Mouse (Mus musculus): Measurements from ENCODE around the gene Olfm2. TPM values are rescaled to one million over a fixed set of nuclear protein-coding genes. Genes with fewer than 3 reads are reported as not detected.

Gene Olfm2
- polyA plus RNA-seq (2021; fragmentation: Nextera tagmentation), result 75.4 and 151 TPM in 2 replicates
- long read RNA-seq, experiment 1, transcript Olfm2-203 (6 exons, 1,895 nt), result minor isoform, 14 of 239 reads
- long read RNA-seq, experiment 1, transcript Olfm2-204 (6 exons, 2,005 nt), result major isoform, 205 of 239 reads
- long read RNA-seq, experiment 1, partial matches to known transcripts, result 2 of 239 reads
- long read RNA-seq, experiment 1, other reads (novel, unspliced or antisense), result 18 of 239 reads
- long read RNA-seq, experiment 2, transcript Olfm2-204 (6 exons, 2,005 nt), result major isoform, 54 of 70 reads
- long read RNA-seq, experiment 2, partial matches to known transcripts, result 3 of 70 reads
- long read RNA-seq, experiment 2, other reads (novel, unspliced or antisense), result 10 of 70 reads

DNA sequence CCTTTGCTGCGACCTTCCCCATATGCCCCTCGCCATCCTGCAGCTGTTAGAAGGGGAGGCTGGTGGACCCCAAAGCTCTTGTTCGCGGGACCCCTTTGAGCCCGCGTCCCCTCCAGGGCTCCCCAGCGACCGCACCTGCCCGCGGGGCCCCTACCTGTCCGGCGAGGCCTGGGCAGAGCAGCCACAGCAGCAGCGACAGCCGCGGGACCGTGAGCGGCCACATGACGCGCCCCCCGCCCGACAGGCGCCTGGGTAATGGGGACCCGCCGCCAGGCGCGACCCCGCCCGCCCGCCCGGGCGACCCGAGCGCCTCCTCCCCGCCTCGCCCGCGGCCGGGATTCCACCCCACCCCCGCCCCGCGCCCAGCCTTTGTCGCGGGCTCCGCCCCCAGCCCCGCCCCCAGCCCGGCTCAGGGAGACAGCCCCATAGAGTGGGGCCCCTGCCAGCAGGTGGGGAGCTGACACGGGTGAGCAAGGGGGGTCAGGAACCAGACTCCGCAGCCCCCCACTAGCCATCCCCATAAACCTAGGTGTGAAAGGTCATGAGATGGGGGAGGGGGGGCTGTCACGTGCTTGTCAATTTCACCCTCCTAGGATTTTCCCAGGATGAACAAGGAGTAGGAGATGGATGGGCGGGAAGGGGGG is at the start of gene Olfm2:
Olfm2 (minus strand) TSS at position 333 of the 644 bp plus-strand sequence.

DNA sequence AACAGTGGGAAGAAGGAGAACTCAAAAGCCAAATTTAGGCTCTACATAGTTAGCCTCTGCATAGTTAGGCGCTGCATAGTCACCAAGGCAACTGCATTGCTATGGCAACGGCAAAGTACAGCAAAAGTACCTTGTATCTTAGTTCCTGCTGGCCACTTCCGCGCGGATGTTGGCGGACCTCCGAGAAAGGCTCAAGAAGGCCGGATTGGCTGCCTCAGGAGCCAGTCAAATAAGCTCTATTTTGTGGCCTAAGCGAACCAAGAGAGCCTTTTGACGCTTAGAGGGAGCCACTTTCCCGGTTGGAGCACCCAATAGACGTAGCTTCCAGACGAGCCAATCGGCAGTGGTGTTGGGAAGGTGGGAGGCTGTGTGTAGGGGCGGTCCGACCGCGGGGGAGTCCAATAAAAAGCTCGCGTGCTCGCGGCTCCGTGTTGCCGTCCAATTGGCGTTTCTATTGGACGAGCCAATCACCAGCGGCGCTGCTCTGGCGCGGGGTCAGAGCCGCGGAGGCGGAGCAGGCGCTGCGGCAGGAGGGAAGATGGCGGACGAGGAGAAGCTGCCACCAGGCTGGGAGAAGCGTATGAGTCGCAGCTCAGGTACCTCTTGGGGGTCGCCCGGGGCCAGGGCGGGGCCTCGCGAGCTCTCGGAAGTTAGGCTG is 94.4 kb downstream of the Olfm2 start, which contains the start of gene Pin1:
Pin1 (plus strand) TSS at position 494 of the 658 bp plus-strand sequence.

DNA sequence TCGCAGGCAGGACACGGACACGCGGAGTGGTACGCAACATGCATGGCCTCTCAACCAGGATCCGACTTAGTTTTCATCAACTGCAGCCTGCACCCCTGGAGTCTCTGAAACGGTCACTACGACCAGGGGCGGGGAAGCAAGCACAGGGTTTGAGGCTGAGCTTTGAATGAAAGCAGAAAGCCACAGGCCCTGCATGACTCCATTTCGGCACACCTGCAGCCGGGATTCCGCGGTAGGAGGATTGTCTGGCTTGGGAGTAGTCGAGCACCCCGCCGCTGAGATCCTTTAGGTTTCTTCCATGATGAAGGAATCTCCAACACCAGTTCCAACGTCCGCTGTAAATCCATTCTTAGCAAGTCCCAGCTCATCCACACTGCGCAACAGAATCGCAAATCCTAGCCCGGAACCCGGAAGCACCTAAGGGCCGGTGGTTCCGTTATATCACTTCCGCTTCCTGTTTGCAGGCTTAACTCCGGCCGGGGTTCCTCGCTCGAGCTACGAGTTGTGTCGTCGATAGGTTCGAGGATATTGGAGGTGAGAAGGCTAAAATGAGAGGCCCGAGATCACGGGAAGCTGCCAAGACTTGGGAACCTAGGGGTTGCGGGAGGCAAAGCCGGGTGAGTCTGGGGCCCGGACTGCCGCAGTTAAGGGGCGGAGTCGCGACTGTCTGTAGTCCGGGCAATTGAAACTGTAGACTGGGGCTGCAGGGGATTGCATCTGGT is 101.6 kb downstream of the Olfm2 start, which contains the start of gene Fbxl12:
Fbxl12 (minus strand) TSS at position 408 of the 722 bp plus-strand sequence.

DNA sequence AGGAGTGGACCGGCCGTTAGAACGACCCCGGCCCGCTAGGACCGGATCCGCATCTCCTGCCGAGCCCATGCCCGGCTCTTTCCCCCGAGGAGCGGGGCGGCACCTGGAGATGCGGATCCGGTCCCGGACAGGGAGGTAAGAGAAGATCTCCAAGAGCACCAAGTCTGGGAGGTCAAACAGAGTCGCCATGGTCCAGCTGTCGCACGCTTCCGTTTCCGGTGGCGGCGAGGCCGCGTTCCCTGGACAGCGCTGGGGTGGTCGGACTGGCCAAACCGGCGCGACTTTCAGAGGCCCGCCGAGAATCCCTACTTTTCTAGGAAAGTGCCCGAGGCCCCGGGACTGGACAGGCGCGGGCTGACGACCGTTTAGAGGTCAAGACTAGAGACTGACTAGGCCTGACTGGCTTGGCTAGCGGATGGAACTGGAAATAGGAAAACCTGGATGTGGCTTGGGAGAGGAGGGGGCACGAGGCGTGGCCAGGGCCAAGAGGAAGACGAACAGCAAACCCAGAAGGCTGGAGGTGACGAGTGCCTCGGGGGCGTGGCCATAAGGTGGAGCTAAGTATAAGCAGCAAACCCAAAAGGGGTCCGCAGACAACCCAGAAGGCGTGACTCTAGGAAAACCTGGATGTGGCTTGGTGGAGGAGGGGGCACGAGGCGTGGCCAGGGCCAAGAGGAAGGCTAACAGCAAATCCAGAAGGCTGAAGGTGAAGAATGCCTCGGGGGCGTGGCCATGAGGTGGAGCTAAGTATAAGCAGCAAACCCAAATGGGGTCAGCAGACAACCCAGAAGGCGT is 103.9 kb downstream of the Olfm2 start, which contains the start of gene Ubl5:
Ubl5 (plus strand) TSS at position 778 of the 795 bp plus-strand sequence.

Other genes starting within 250 kb of the Olfm2 start
- 26.1 and 28.8 TPM in 2 replicates for gene Zfp266, start 224.9 kb downstream of the Olfm2 start, polyA plus RNA-seq (2021; fragmentation: Nextera tagmentation)
- gene Zfp846, start 165.1 kb downstream of the Olfm2 start, polyA plus RNA-seq (2021; fragmentation: Nextera tagmentation), result 13.6 and 24.8 TPM in 2 replicates
- 894 and 916 TPM in 2 replicates for gene Ubl5, start 103.5 kb downstream of the Olfm2 start, polyA plus RNA-seq (2021; fragmentation: Nextera tagmentation)
- gene Fbxl12, start 101.6 kb downstream of the Olfm2 start, polyA plus RNA-seq (2021; fragmentation: Nextera tagmentation), result 6.9 and 8.7 TPM in 2 replicates
- gene Pin1, start 94.3 kb downstream of the Olfm2 start, polyA plus RNA-seq (2021; fragmentation: Nextera tagmentation), result 57.8 and 76.3 TPM in 2 replicates
- 0.04 TPM in 1 of 2 replicates, not detected in the other for gene Col5a3, start 68.7 kb upstream of the Olfm2 start, polyA plus RNA-seq (2021; fragmentation: Nextera tagmentation)
- not detected in 2 replicates for gene Rdh8, start 72.2 kb upstream of the Olfm2 start, polyA plus RNA-seq (2021; fragmentation: Nextera tagmentation)
- gene A230050P20Rik, start 122.3 kb upstream of the Olfm2 start, polyA plus RNA-seq (2021; fragmentation: Nextera tagmentation), result 31.5 and 53.5 TPM in 2 replicates
- gene Angptl6, start 133.4 kb upstream of the Olfm2 start, polyA plus RNA-seq (2021; fragmentation: Nextera tagmentation), result 18.3 and 24.4 TPM in 2 replicates
- 10.1 and 15.6 TPM in 2 replicates for gene Ppan, start 141.8 kb upstream of the Olfm2 start, polyA plus RNA-seq (2021; fragmentation: Nextera tagmentation)
- 173 and 203 TPM in 2 replicates for gene Eif3g, start 152.3 kb upstream of the Olfm2 start, polyA plus RNA-seq (2021; fragmentation: Nextera tagmentation)
- 9.2 TPM in 2 replicates for gene Dnmt1, start 213.5 kb upstream of the Olfm2 start, polyA plus RNA-seq (2021; fragmentation: Nextera tagmentation)
- 1.8 and 2.1 TPM in 2 replicates for gene S1pr2, start 230.4 kb upstream of the Olfm2 start, polyA plus RNA-seq (2021; fragmentation: Nextera tagmentation)

Data from left cerebral cortex, adult 6 months (tissue).